Mouse (Mus musculus) frontal cortex, adult (tissue): ENCODE data around the gene Cela1.
A peak's percentile ranks its signal among the peaks of the same experiment; 100 is the strongest.

Experiments used
- ATAC-seq: cut with Nextera tagmentation; 2 replicates; pipeline ENCODE4 v1.9.2; 2017; ENCODE audit warnings: mild to moderate bottlenecking, moderate library complexity, mixed read lengths; ENCODE audit not compliant: low TSS enrichment

Gene Cela1

GRCm38 (mm10) chr15:100705376-100705775 is 17.7 kb upstream of the Cela1 start:
- ATAC-seq, result no peak

- no peak for ATAC-seq
Measured at GRCm38 (mm10) chr15:100703913-100704312, 16.2 kb upstream of the Cela1 start.

GRCm38 (mm10) chr15:100701856-100702255 is 14.1 kb upstream of the Cela1 start:
- ATAC-seq, result no peak

GRCm38 (mm10) chr15:100701108-100701507 is 13.4 kb upstream of the Cela1 start:
- peak; percentile 44; the same call in 1 of the 2 replicates for ATAC-seq

GRCm38 (mm10) chr15:100700424-100700823 is 12.7 kb upstream of the Cela1 start:
- no peak for ATAC-seq

- ATAC-seq, result no peak
Measured at GRCm38 (mm10) chr15:100699386-100699785, 11.7 kb upstream of the Cela1 start.

- ATAC-seq, result no peak
Measured at GRCm38 (mm10) chr15:100698078-100698477, 10.4 kb upstream of the Cela1 start.

GRCm38 (mm10) chr15:100694406-100694805 is 6.7 kb upstream of the Cela1 start:
- no peak for ATAC-seq

- ATAC-seq, result no peak
Measured at GRCm38 (mm10) chr15:100691990-100692389, 4.3 kb upstream of the Cela1 start.

- peak; percentile 56; the same call in 1 of the 2 replicates for ATAC-seq
Measured at GRCm38 (mm10) chr15:100686989-100687388, 732 bp downstream of the Cela1 start.

- no peak for ATAC-seq
Measured at GRCm38 (mm10) chr15:100686434-100686833, 1.3 kb downstream of the Cela1 start.

GRCm38 (mm10) chr15:100685849-100686248 is 1.9 kb downstream of the Cela1 start:
- no peak for ATAC-seq

GRCm38 (mm10) chr15:100685255-100685654 is 2.5 kb downstream of the Cela1 start:
- ATAC-seq, result no peak

- ATAC-seq, result no peak
Measured at GRCm38 (mm10) chr15:100684450-100684849, 3.3 kb downstream of the Cela1 start.

- ATAC-seq, result peak; percentile 29; the same call in 1 of the 2 replicates
Measured at GRCm38 (mm10) chr15:100683041-100683440, 4.7 kb downstream of the Cela1 start.

GRCm38 (mm10) chr15:100681770-100682169 is 6.0 kb downstream of the Cela1 start:
- ATAC-seq, result no peak

- ATAC-seq, result no peak
Measured at GRCm38 (mm10) chr15:100680381-100680780, 7.3 kb downstream of the Cela1 start.

GRCm38 (mm10) chr15:100679005-100679404 is 8.7 kb downstream of the Cela1 start:
- no peak for ATAC-seq

- ATAC-seq, result no peak
Measured at GRCm38 (mm10) chr15:100678581-100678980, 9.1 kb downstream of the Cela1 start.

GRCm38 (mm10) chr15:100677675-100678074 is 10.0 kb downstream of the Cela1 start:
- no peak for ATAC-seq

- ATAC-seq, result no peak
Measured at GRCm38 (mm10) chr15:100676521-100676920, 11.2 kb downstream of the Cela1 start.

- ATAC-seq, result no peak
Measured at GRCm38 (mm10) chr15:100675486-100675885, 12.2 kb downstream of the Cela1 start.

GRCm38 (mm10) chr15:100674566-100674965 is 13.2 kb downstream of the Cela1 start:
- no peak for ATAC-seq

- no peak for ATAC-seq
Measured at GRCm38 (mm10) chr15:100673585-100674391, 13.9 kb downstream of the Cela1 start.
